Mouse (Mus musculus) thymus, adult 2 months (tissue): ENCODE results near the gene Trpv2.

ENCODE experiments used
- CTCF ChIP-seq: fragments of 200-500 bp; IDR thresholded peaks from 2 replicates; pipeline ENCODE4 v1.5.1; 2012; ENCODE audit warnings: mild to moderate bottlenecking, control low read depth, low read length, moderate library complexity, borderline replicate concordance; ENCODE audit not compliant: control insufficient read depth, poor library complexity, insufficient read depth; ENCODE audit errors: extremely low read depth
- POLR2A ChIP-seq: fragments of 200-500 bp; IDR thresholded peaks from 2 replicates; pipeline ENCODE4 v1.6.1; 2012; ENCODE audit warnings: mild to moderate bottlenecking, low read length, control low read depth, moderate library complexity; ENCODE audit not compliant: control insufficient read depth, poor library complexity, insufficient read depth; ENCODE audit errors: extremely low read depth

- TF ChIP-seq POLR2A = no peak
- no peak for TF ChIP-seq CTCF
Measured at GRCm38 (mm10) chr11:62539089-62539890, 35.0 kb upstream of the Trpv2 start, which contains the start of gene Cenpv.
